Mouse (Mus musculus) MN1 (cell line): ENCODE measurements around the gene Dusp16.

Source experiments
- DNase-seq: peaks from one replicate; pipeline ENCODE4 v3.0.0-alpha.2; 2016; ENCODE audit warnings: low spot score

The Dusp16 gene

DNA sequence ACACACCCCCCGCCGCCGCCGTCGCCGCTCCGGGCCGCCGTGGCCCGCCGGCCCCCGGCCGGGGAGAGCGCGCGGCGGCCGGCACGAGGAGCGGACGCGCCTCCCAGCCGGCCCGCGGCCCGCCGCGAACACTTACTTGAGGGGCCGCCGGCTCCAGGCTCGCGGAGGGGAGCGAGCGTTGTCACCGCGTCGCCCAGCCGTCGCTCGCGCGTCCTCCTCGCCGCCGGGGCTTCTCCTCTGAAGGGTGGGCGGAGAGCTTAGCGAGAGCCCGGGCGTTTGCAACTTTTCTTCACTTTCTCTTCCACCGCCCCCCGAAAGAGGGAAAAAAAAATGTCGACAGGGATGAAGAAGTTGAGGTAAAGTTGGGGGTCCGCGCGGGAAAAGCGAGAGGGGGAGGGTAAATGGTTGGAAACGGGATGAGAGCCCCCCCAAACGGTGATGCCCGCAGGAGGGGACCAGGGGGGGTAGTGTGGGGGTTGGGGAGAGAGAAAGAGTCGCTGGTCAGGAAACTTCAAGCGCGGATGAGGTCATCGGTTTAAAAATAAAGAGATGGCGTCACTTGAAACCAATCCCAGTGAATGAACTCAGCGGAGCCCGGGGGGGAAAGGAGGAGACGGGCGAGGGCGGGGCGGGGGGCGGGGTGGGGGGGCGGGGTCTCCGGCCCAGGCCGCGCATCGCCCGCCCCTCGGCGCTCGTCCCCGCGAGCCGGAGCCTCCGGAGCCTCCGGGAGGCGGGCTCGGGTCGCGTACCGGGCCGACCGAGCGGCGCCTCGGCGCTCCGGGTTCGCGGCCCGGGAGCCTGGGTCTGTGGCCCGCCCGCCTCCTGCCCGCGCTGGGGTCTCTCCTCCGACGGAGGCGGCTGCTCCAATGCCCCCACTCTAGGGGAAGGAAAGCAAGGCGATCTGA lies at the start of gene Dusp16:
Gene Dusp16 (minus strand): TSS at position 485 of the 905 bp plus-strand sequence.
- peak; percentile 95 for DNase-seq

DNA sequence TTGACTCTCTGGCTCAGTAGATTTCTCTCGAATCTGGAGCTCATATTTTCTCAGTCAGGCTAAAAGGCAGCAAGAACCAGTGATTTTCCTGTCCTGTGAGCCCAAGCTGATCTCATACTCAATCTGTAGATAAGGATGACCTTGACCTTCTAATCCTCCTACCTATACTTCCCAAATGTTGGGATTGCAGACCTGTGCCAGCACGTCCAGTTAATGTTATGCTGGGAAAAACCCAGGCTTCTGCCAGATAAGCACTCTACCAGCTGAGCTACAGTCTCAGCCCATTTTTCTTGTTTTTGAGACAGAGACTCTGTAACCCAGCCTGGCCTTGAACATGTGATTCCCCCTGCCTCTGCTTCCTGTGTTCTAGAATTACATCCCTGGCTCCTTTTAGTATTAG lies 47.9 kb upstream of the Dusp16 start:
- DNase-seq, result no peak

DNA sequence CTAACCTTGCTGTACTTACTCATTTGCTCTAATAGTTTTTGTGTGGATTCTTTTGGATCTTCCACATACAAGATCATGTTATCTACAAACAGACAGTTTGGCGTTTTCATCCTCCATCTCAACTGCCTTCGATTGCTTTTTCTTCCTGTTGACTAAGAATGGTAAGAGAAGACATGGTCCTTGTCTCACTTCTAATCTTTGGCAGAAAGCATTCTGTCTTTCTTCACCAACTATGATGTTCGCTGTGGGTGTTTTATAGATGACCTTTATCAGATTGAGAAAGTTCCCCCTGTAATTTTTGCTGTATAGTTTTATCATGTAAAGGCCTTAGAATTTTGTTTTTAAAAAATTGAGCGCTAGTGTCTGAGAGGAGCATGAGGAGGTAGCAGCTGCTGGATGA lies 45.7 kb upstream of the Dusp16 start:
- no peak for DNase-seq

DNA sequence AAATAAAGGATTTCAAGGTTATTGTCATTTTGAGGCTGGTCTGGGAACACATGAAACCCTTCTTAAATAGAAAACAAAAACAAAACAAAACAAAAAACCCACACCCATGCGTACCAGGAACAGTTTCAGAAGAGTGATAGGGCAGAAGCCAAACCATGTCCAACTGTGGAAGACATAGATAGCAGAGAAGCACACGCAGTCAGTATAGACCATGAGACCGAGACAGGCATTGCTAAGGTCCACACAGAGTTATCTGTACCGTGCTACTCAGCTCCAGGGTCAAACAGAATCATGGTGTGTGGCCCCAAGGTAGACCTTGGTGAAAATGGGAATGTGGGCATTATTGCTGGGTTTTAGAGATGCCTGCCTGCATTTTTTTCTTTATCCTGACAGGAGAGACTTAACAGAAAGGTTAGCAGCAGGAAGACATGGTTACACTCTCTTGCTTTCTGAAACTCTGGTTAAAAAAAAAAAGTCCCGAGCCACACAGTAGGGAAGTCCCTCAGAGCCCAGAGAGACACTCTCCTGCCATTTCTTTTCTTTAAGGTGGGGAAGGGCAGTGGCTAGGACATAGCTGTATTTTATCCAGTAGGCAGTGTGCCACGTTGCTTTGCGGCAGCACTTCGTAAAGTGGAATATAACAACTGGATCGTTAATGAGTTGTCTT lies 42.3 kb upstream of the Dusp16 start:
- DNase-seq, result no peak

DNA sequence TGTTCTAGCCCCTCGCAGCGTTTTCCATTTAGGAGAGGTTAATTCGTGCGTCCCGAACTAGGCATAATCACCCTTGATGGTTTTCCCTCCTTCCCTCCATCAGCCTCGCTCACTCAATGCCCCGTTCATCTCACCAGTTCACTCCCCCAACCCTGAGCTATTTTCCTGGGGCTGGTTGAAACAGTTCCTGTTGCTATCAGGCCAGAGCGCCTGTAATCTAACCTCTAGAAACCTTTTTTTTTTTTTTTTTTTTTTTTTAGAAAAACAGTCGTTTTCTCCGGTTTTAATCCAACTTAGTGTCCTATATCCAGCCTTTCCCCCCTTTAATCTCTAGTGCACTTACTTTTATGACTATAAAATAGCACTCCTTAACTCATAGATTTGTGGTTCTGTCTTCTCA lies 38.4 kb upstream of the Dusp16 start:
- no peak for DNase-seq

DNA sequence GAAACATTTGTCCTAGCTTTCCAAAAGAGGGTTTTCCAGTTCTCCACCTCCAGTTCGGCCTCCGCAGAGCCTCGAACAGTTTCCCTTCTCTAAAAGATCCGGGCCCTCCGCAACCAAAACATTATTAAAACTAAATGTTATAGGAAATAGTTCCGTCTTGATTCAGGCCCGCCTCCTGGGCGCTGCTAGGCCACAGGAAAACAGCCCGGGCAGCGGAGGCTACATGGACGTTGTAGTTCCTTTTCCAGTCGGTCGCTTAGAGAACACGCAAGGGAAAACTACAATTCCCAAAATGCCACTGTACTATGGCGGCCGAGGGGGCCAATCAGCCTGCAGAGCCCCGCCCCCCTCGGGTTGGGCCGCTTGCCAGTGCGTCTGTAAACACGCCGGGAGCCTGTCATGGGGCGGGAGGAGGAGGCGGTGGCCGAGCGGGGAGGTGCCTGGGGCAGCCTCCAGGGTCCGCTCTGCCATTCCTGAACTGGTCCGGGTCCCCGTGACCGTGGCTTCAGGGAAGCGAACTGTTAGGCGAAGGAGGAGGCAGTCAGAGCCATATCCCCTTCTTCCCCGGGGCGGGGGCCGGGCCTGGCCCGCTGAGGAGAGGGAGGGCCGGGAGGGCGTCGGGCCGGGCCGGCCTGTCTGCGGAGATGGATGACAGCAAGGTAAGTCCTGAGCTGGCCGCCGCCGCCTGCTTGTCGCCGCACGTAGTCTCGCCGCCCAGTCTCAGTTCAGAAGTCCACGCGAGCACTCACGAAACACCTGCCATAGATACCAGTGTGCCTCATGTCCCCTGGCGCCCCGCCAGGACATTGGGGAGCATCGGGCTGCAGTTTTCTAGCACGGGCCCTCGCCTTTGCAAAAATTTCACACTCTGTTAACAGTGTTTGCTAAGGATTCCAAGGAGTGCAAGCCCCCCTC lies 37.6 kb upstream of the Dusp16 start, which contains the start of gene Crebl2:
Gene Crebl2 (plus strand): TSS at position 369 of the 915 bp plus-strand sequence.
- peak; percentile 99 for DNase-seq

DNA sequence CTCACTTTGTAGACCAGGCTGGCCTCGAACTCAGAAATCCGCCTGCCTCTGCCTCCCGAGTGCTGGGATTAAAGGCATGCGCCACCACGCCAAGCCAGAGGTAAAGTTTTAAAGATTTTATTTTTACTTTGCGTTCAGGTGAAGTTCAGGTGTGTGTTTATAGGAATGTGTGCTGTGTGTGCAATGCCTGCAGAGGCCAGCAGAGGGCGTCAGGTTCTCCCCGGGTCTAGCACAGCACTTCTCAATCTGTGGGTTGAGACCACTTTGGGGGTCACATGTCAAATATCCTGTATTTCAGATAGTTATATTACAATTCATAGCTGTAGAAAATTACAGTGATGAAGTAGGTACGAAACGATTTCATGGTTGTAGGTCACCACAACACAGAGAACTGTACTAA lies 30.4 kb upstream of the Dusp16 start:
- no peak for DNase-seq

DNA sequence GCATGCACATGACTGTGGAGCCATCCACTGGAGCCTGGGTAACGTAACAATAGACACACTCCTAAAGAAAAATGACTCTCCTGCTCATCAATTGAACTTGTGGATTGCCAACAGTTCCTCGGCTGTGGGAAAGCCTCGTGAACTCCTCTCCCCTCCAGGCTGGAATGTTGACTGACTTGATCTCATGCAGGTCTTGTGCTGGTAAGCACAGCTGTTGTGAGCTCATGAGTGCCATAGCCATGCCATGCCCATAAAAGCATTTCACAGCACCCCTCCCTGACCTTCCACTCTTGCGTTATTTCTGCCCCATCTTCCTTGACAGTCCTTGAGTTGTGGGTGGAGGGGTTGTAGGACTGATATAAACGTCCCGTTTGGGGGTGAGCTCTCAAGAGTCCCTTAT lies 28.0 kb upstream of the Dusp16 start:
- DNase-seq, result no peak

DNA sequence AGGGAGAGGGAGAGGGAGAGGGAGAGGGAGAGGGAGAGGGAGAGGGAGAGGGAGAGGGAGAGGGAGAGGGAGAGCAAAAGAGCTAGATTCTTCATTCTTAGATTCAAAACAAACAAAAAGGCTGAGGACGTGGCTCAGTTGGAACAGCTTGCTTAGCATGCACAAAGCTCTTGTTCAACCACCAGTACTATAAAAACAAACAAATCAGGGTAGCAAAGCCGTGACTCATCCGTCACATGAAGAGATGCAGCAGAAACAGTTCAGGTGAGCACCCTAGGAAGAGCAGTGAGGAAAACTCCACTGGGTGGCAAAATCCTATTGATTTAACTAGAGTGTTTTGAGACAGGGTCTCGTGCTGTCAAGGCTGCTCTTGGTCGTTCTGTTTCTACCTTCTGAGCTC lies 27.3 kb upstream of the Dusp16 start:
- no peak for DNase-seq

DNA sequence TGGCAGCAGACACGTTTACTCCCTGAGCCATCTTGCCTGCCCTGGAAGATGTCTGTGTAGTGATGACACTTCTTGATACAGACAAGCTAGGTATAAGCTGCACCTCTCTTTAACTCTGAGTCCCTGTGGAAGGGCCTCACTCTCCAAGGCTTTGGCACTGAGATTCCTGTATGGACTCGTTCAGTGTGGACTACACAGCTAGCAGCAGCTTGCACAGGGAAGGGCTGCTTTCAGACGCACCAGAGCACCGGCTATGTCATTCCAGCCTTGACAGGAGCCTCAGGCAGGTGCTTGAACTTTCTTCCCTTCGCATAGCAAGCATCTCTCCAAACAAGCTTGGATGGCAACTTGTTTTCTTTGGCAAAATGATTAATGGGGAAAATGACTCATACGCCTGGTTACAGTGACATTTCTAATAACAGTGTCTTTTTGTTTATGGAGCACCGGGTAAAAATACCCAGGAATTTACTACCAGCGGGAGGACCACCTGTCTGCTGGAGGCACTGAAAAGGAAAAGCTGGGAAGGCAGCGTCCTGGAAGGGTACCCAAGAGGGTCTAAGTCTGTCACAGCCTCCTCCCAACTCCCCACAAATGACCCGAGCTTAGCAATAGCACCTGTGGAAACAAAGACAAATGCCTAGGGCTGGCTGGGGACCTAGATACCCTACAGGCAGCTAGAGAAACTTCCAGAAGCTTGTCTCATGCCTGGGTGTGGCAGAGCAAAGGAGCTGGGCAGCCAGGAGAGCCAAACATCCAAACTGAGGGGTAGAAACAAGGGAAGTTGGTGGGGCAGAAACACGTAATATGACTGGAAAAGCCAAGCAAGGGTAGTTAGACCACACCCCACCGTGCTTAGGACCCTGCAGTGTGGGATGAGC lies 24.9 kb upstream of the Dusp16 start:
- DNase-seq, result no peak

DNA sequence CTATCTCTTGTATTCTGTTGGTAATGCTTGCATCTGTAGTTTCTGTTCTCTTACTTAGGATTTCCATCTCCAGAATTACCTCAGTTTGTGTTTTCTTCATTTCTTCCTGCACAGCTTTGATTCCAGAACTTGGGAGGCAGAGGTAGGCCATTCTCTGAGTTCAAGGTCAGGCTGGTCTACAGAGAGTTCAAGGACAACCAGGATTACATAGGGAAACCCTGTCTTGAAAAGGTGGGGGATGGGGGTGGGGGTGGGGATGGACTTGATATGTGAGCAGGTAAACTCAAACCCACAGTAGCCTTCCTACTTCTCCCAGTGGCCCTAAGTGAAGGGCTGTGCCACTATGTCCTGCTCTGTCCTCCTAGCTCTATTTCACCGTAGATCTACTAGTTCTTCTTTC lies 20.6 kb upstream of the Dusp16 start:
- DNase-seq, result no peak

DNA sequence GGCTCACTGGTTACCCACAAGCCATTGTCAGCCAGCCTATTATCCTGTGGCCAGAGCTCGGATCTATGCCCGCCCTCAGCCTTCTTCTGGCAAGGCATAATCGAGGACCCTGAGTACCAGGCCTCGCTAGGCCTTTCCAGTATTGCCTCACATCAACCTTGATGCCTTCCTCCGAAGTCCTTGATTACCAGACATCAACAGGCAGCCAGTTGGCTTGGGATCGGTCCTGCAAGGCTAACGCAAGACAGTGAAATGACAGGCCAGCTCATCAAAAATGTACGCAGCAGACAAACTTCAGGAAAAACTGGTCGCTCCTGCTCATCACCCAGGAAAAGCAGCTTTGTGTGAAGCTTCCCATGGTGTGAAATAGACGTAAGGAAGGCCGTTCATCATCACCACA lies 15.4 kb upstream of the Dusp16 start:
- no peak for DNase-seq

DNA sequence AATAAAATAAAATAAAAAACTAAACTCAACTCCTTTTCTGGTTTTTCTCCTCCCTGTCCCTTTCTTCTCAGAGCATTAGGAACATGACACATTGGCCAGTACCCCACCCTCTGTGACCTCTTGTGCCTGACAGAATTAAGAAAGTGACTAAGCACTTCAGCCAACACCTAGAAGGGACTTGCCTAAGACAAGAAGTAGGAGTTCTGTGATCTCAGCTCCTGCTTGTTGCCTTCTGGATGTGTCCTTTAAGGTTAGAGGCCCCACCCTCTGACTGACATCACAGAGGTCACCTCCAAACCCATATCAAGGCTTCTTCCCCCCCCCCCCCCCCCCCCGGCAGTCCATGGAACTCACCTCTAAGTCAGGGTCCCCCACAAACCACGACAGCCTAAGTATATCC lies 14.7 kb upstream of the Dusp16 start:
- no peak for DNase-seq

DNA sequence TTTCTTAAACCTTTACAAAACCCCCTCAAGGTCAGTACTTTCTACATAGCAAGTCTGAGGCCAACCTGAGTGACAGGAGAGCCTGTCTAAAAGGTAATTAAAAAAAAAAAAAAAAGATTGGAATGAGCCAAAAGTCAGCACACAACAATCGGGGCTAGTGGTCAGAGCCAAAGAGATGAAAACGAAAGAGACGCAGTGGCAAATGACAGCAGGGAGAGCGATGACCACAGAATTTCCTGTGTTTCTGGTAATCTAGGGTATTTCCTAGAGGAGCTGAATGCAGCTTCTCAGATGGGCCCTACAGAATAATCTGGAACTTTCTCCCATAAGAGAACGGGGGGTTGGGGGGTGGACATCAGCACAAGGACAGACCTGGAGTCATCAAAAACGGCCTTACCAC lies 13.7 kb upstream of the Dusp16 start:
- DNase-seq, result no peak

DNA sequence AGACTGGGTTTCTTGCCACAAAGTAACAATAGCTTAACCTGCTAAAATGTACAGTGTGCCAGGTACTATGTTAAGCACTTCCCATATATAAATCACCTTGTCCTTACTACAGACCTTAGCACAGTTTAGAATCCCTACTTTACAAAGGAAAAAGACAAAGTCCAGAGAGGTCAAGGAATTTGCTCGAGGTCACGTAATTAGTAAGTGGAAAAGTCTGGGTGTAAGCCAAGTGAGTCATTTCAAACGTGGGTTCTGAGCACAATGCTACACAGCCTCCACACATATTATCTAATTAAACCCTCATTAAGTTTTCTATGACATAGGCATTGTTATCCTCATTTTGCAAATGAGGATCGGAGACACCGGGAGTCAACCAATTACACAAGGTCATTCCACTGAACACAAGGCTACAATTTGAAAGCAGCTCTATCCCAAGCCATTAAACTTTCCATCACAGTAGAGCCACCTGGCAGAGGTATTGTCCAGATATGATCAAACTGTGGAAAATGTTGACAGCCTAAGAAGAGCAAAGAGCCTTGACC lies 12.4 kb upstream of the Dusp16 start:
- peak; percentile 37 for DNase-seq

DNA sequence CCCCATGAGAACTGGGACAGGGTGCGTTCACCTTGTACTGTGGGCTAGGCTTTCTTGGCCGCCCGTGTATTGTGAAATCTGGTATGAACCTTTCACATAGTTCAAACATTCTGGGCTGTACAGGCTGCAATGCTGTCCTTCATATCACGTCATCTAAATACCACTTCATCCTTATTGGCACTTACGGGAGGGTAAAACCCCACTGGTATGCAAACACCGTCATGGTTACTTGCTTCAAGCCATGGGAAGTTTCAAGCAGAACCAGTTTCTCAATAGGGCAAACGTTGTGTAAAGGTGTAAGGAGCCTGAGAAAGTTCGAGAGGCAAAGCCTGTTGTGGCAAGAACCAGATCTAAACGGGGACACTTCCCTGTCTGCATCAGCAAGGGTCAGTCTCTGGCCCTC lies 10.2 kb upstream of the Dusp16 start:
- no peak for DNase-seq

DNA sequence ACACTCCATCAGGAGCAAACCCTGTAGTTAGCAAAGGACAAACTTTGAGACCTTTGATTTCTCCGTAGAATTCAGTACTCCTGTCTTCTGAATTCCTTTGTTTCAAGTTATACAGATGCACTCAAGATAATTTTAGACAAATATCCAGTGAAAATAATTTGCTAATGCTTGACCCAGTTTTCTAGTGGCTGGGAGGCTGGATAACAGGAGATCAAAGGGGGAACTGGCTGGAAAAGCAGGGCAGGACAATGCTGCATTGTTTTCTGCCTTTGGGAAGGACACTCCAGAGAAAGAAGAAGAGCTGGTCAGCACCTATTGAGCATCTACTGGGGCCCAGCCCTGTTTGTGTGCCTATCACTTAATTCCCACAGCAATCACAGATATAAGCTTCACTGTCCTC lies 9.1 kb upstream of the Dusp16 start:
- no peak for DNase-seq

DNA sequence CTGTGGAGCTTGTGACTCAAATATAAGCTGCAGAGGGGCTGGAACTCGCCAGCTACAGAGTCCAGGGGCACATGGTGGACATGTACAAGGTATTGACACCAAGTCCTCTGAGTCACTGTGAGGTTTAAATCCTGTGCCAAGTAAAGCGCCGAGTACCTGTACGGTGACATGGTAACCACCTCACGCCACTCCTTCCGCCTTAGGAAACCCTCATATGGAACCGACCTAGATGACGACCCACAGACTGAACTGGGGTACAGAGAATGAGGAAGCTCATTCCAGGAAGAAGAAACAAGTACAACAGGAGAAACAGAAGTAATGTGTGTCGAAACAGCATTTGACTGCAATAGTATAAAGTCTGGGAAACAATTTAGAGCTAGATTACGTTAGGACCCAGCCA lies 3.9 kb upstream of the Dusp16 start:
- DNase-seq, result no peak

DNA sequence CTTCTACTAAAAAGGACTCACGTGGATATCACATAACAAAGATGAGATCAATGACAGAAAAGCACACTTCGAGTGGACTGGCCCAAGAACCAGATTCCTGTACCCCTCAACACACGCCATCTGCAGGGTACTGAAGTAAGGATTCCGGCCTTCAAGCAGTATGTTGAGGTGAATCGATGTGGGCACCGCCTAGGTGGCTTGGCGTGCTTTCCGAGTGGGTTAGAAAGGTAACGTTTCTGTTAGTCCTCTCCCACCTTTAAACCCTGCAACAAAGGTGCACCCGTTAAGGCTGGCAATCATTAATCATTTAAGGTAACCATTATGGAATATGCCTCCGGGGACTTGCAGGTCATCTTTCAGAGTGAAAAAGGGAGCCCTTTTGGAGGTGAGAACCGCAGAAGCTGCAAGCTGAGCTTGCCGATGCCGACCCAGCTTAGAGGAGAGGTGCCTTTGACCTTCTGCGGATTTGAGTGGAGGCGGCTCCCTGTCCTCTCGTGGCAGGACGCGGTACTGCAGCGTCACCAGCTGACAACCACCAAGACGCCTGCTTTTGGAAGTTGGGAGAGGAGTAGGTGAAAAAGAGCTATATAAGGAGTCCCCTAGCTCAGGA lies 1.6 kb upstream of the Dusp16 start:
- DNase-seq, result peak; percentile 46

DNA sequence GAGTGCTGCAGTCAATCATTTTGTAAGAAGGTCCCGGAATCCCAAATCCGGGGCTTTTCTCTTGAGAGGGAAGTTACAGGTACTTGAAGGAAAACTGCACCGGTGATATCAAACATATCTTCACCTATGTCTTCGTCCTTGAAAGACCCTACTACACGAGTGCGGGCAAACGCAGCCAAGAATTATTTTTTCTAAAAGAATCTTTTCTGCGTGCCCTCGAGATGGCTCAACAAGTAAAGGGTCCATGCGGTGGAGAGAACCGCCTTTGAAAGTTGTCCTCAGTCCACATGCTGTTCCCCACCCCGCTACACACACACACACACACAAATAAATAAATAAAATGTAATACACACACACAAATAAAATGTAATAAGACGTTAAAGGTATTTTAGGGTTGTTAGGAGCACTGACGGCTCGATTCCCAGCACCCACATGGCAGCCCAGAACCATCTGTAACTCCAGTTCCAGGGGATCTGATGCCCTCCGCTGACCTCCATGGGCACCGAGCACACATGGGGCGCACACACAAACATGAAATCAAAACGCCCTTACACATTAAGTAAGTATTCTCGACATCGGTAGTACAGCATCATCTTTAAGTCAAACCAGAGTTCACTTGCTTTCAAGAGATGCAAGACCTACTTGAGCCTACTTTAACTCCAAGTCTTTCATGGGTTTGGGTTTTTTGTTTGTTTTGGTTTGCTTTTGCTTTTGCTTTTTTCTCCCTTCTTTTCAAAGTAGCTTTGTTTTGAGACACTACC lies 801 bp upstream of the Dusp16 start:
- DNase-seq, result no peak
